Comparison of ENCODE assay signal across 22 mouse cellular contexts in genomic region chr4:148785053-148785567, GRCm38 (mm10). TPM values are rescaled to one million over a fixed set of nuclear protein-coding genes. Genes with fewer than 3 reads are reported as not detected.
DNase-seq lines count a peak whose midpoint lies in the region; ATAC-seq and TF ChIP-seq lines count a peak whose summit lies in the region.
"Had no signal": no experiment of that assay in that cellular context is flagged by ENCODE, and none has a peak within 500 bp of the region (broad histone marks: within the 10 kb centered on the region; RNA-seq: fewer than 3 reads in every experiment).

No protein-coding gene starts in this region.

- H3K4me2 ChIP-seq in heart, embryonic 14.5 days (ENCODE audit: low read length), result no peak overlapping the region
- H3K4me2 ChIP-seq in intestine, embryonic 14.5 days (ENCODE audit: low read length), result no peak overlapping the region
- H3K4me2 ChIP-seq: forebrain, embryonic 13.5 days; hindbrain, embryonic 14.5 days had no signal

- no peaks in the 10 kb centered on the region for H3K36me3 ChIP-seq in heart, embryonic 10.5 days
- H3K36me3 ChIP-seq in heart, embryonic 14.5 days (ENCODE audit: control insufficient read depth, insufficient read depth, low read length), result no peaks in the 10 kb centered on the region
- no peaks in the 10 kb centered on the region for H3K36me3 ChIP-seq in intestine, embryonic 14.5 days (ENCODE audit: control insufficient read depth, insufficient read depth, low read length)
- no peaks in the 10 kb centered on the region for H3K36me3 ChIP-seq in small intestine, adult 2 months (ENCODE audit: control insufficient read depth, insufficient read depth, low read length)
- no peaks in the 10 kb centered on the region for H3K36me3 ChIP-seq in embryonic facial prominence, embryonic 10.5 days (replicated peaks)
- H3K36me3 ChIP-seq: hindbrain, embryonic 10.5 days had no signal

- H3K9me3 ChIP-seq in heart, embryonic 10.5 days, result no peaks in the 10 kb centered on the region
- H3K9me3 ChIP-seq in heart, embryonic 14.5 days (ENCODE audit: control insufficient read depth, low read length), result no peaks in the 10 kb centered on the region
- no peaks in the 10 kb centered on the region for H3K9me3 ChIP-seq in intestine, embryonic 14.5 days (ENCODE audit: control insufficient read depth, low read length)
- H3K9me3 ChIP-seq in embryonic facial prominence, embryonic 10.5 days, result no peaks in the 10 kb centered on the region
- H3K9me3 ChIP-seq: forebrain, embryonic 13.5 days; hindbrain, embryonic 10.5 days had no signal

- DNase-seq in heart, embryonic 10.5 days (ENCODE audit: low spot score), result no peak
- DNase-seq in heart, postnatal 10 days, result no peak
- DNase-seq in heart, postnatal 25 days (ENCODE audit: low spot score), result no peak
- DNase-seq in intestine, embryonic 14.5 days (ENCODE audit: low spot score), result no peak
- no peak for DNase-seq in embryonic facial prominence, embryonic 10.5 days (ENCODE audit: low spot score)
- no peak for DNase-seq in urinary bladder, postnatal 36 days (ENCODE audit: low spot score in 2 of 2)
- DNase-seq: adrenal gland, adult 2 months; adrenal gland, postnatal 25 days; cerebellum, adult 18-20 months; cerebellum, adult 9-11 months; cerebellum, postnatal 36 days; forebrain, postnatal 0 days; gastrocnemius, postnatal 36 days; kidney, adult 18-20 months; kidney, postnatal 10 days had no signal

- ATAC-seq in heart, embryonic 14.5 days (ENCODE audit: insufficient number of reproducible peaks, insufficient read depth, low FRiP score, low read depth), result no peak
- 0 out of 2 replicates have a peak, but pooled peaks have one; percentile 19 for ATAC-seq in intestine, embryonic 14.5 days (replicated peaks; ENCODE audit: low FRiP score, low TSS enrichment, low read depth)
- ATAC-seq: activated CD4-positive, CD25-positive, alpha-beta regulatory T cell, adult 4 months; forebrain, embryonic 13.5 days; forebrain, postnatal 0 days; Patski had no signal

- intact Hi-C loops in heart, postnatal 10 days (cut with DNase I), result no loop called here
- intact Hi-C loops in heart, postnatal 25 days (cut with DNase I), result loop anchor here (5.0 kb wide), 1 partner anchor 33 kb away; no protein-coding TSS in a partner anchor

- H3K27ac ChIP-seq in heart, embryonic 10.5 days, result peak overlapping the region; percentile 84
- peak overlapping the region; percentile 89 to 91 for H3K27ac ChIP-seq in heart, embryonic 14.5 days (replicated peaks in 1 of 2; ENCODE audit: control insufficient read depth in 1 of 2, insufficient read depth in 1 of 2, low read depth in 2 of 2, low read length in 2 of 2)
- no peak overlapping the region for H3K27ac ChIP-seq in intestine, embryonic 14.5 days (ENCODE audit: low read depth)
- peak overlapping the region; percentile 99 for H3K27ac ChIP-seq in small intestine, adult 2 months (ENCODE audit: insufficient read depth, low read depth, low read length)
- no peak overlapping the region for H3K27ac ChIP-seq in embryonic facial prominence, embryonic 10.5 days (replicated peaks)
- H3K27ac ChIP-seq: forebrain, embryonic 13.5 days; hindbrain, embryonic 14.5 days had no signal

- TF ChIP-seq CTCF in small intestine, adult 2 months (IDR thresholded peaks at IDR 0.05; ENCODE audit: extremely low read depth, insufficient read length, insufficient replicate concordance, low read depth, low read length), result no peak

- H3K27me3 ChIP-seq in heart, embryonic 10.5 days (ENCODE audit: insufficient read depth, poor library complexity, severe bottlenecking), result 0 out of 2 replicates have a peak, but pooled peaks cover 9% of the 10 kb centered on the region
- no peaks in the 10 kb centered on the region; the same call in 1 of the 2 replicates for H3K27me3 ChIP-seq in heart, embryonic 14.5 days (ENCODE audit: control insufficient read depth, insufficient read depth, low read length)
- 0 out of 2 replicates have a peak, but pooled peaks cover 3% of the 10 kb centered on the region for H3K27me3 ChIP-seq in intestine, embryonic 14.5 days (replicated peaks; ENCODE audit: control insufficient read depth, insufficient read depth, low read length)
- H3K27me3 ChIP-seq in small intestine, adult 2 months (ENCODE audit: control insufficient read depth, insufficient read depth, low read length), result no peaks in the 10 kb centered on the region
- peaks cover 75% of the 10 kb centered on the region for H3K27me3 ChIP-seq in embryonic facial prominence, embryonic 10.5 days (replicated peaks; ENCODE audit: low read depth, poor library complexity, severe bottlenecking)
- H3K27me3 ChIP-seq: Patski had no signal

- H3K4me3 ChIP-seq in heart, embryonic 10.5 days, result no peak overlapping the region
- no peak overlapping the region for H3K4me3 ChIP-seq in heart, embryonic 14.5 days (ENCODE audit: control insufficient read depth in 1 of 2, insufficient read depth in 1 of 2, low read depth in 1 of 2, low read length in 2 of 2)
- H3K4me3 ChIP-seq in intestine, embryonic 14.5 days (ENCODE audit: low read depth, low read length), result no peak overlapping the region
- H3K4me3 ChIP-seq in small intestine, adult 2 months (ENCODE audit: low read depth, low read length), result peak overlapping the region; percentile 25
- no peak overlapping the region for H3K4me3 ChIP-seq in embryonic facial prominence, embryonic 10.5 days
- H3K4me3 ChIP-seq: forebrain, embryonic 13.5 days; hindbrain, embryonic 10.5 days had no signal

- TF ChIP-seq POLR2A in small intestine, adult 2 months (IDR thresholded peaks at IDR 0.05; ENCODE audit: low read depth, low read length), result no peak

- 0 out of 2 replicates have a peak overlapping the region, but pooled peaks have one; percentile 44 for H3K9ac ChIP-seq in heart, embryonic 14.5 days (ENCODE audit: low read length)
- H3K9ac ChIP-seq in intestine, embryonic 14.5 days (ENCODE audit: low read length), result no peak overlapping the region
- H3K9ac ChIP-seq: forebrain, embryonic 13.5 days; forebrain, postnatal 0 days; hindbrain, embryonic 14.5 days had no signal

- 55% methylated on average over 6 of the region's 6 CpGs for WGBS in heart, embryonic 10.5 days
- WGBS in heart, embryonic 14.5 days, result 43% methylated on average over 6 of the region's 6 CpGs
- 77% methylated on average over 6 of the region's 6 CpGs for WGBS in intestine, embryonic 14.5 days
- WGBS in small intestine, adult 2 months, result 22% methylated on average over 6 of the region's 6 CpGs
- 90% methylated on average over 6 of the region's 6 CpGs for WGBS in embryonic facial prominence, embryonic 10.5 days

- peaks cover 86% of the 10 kb centered on the region for H3K4me1 ChIP-seq in heart, embryonic 10.5 days
- H3K4me1 ChIP-seq in heart, embryonic 14.5 days (ENCODE audit: control insufficient read depth in 2 of 2, insufficient read depth in 2 of 2, low read length in 2 of 2), result peaks cover 45% of the 10 kb centered on the region in 2 experiments
- no peaks in the 10 kb centered on the region for H3K4me1 ChIP-seq in intestine, embryonic 14.5 days (replicated peaks; ENCODE audit: control insufficient read depth, insufficient read depth, low read length)
- peaks cover 61% of the 10 kb centered on the region for H3K4me1 ChIP-seq in small intestine, adult 2 months (ENCODE audit: control insufficient read depth, insufficient read depth, insufficient read length, low read length)
- H3K4me1 ChIP-seq in embryonic facial prominence, embryonic 10.5 days, result peaks cover 39% of the 10 kb centered on the region

RNA-seq across cellular contexts. Expression of gene Casz1, which starts 19.1 kb away (rescaled TPM):
- 15.9 and 26.3 TPM in 2 replicates for polyA plus RNA-seq in heart, embryonic 10.5 days (2016; fragmentation: Nextera tagmentation; extraction: Ambion mirVana)
- 10 to 100 TPM; 64.7 to 67.2 TPM for total RNA-seq in heart, postnatal 10 days (2021)
- 24.6 and 26.6 TPM in 2 replicates for polyA plus RNA-seq in heart, embryonic 14.5 days (2014; fragmentation: Nextera tagmentation; extraction: Ambion mirVana)
- 10 to 100 TPM; 42.1 to 44.7 TPM for total RNA-seq in heart, postnatal 25 days (2021)
- 6.6 and 7.8 TPM in 2 replicates for polyA plus RNA-seq in intestine, embryonic 14.5 days (2014; fragmentation: Nextera tagmentation; extraction: Ambion mirVana)
- 46.4 and 120 TPM in 2 replicates for polyA plus RNA-seq in small intestine, adult 2 months (2012; rRNA removed)
- 3.7 and 3.9 TPM in 2 replicates for polyA plus RNA-seq in embryonic facial prominence, embryonic 10.5 days (2016; fragmentation: Nextera tagmentation; extraction: Ambion mirVana)

Comparison
In these comparisons a context has a peak if more than half of its experiments do, and no peak if none do; other contexts are left out.
1. H3K27ac ChIP-seq: peak in heart, embryonic 10.5 days (single experiment), heart, embryonic 14.5 days (2 of 2) and small intestine, adult 2 months (single experiment); none in intestine, embryonic 14.5 days (single experiment) and embryonic facial prominence, embryonic 10.5 days (single experiment).